ENCODE assay signal across 8 mouse cellular contexts in genomic region chr15:6564977-6565421, GRCm38 (mm10). TPM values are rescaled to one million over a fixed set of nuclear protein-coding genes. Genes with fewer than 3 reads are reported as not detected.
A peak's percentile ranks its signal among the peaks of the same experiment; 100 is the strongest.
DNase-seq lines count a peak whose midpoint lies in the region; ATAC-seq and TF ChIP-seq lines count a peak whose summit lies in the region.

No protein-coding gene starts in this region.

- DNase-seq in cerebellum, postnatal 36 days: peak; percentile 5 to 18
- peak; percentile 52 for DNase-seq in gastrocnemius, postnatal 10 days
- DNase-seq in midbrain, postnatal 0 days (ENCODE audit: low spot score): no peak

- no peaks in the 10 kb centered on the region for H3K9me3 ChIP-seq in hindbrain, embryonic 15.5 days
- 0 out of 2 replicates have a peak, but pooled peaks cover 3% of the 10 kb centered on the region for H3K9me3 ChIP-seq in liver, embryonic 12.5 days (replicated peaks)
- H3K9me3 ChIP-seq in midbrain, postnatal 0 days (ENCODE audit: low read length): no peaks in the 10 kb centered on the region

- H3K9ac ChIP-seq in hindbrain, embryonic 15.5 days: no peak overlapping the region
- H3K9ac ChIP-seq in liver, embryonic 12.5 days: no peak overlapping the region
- no peak overlapping the region for H3K9ac ChIP-seq in midbrain, postnatal 0 days (replicated peaks; ENCODE audit: low read length, poor library complexity, severe bottlenecking)

- 0 out of 2 replicates have a peak, but pooled peaks have one; percentile 59 for TF ChIP-seq POLR2A in bone marrow macrophage, adult 2 months (IDR thresholded peaks at IDR 0.05; ENCODE audit: borderline replicate concordance, low read depth, low read length)

- H3K27ac ChIP-seq in bone marrow macrophage, adult 2 months (ENCODE audit: insufficient read depth, low read depth, low read length): peak overlapping the region; percentile 98
- no peak overlapping the region for H3K27ac ChIP-seq in hindbrain, embryonic 15.5 days (replicated peaks)
- H3K27ac ChIP-seq in liver, embryonic 12.5 days: peak overlapping the region; percentile 7; the same call in 1 of the 2 replicates
- no peak overlapping the region for H3K27ac ChIP-seq in midbrain, postnatal 0 days (ENCODE audit: low read depth, low read length)

- no peak for TF ChIP-seq CTCF in bone marrow macrophage, adult 2 months (IDR thresholded peaks at IDR 0.05; ENCODE audit: low read depth, low read length)
- no peak for TF ChIP-seq CTCF in midbrain, postnatal 0 days (IDR thresholded peaks at IDR 0.05)

- peaks cover 56% of the 10 kb centered on the region for H3K4me1 ChIP-seq in bone marrow macrophage, adult 2 months (ENCODE audit: control insufficient read depth, insufficient read depth, low read length)
- no peaks in the 10 kb centered on the region for H3K4me1 ChIP-seq in hindbrain, embryonic 15.5 days (replicated peaks)
- peaks cover 27% of the 10 kb centered on the region for H3K4me1 ChIP-seq in liver, embryonic 12.5 days
- H3K4me1 ChIP-seq in midbrain, postnatal 0 days (ENCODE audit: insufficient read depth, low read length): no peaks in the 10 kb centered on the region

- no peaks in the 10 kb centered on the region for H3K27me3 ChIP-seq in hindbrain, embryonic 15.5 days
- H3K27me3 ChIP-seq in liver, embryonic 12.5 days (replicated peaks): no peaks in the 10 kb centered on the region
- H3K27me3 ChIP-seq in midbrain, postnatal 0 days (ENCODE audit: insufficient read depth, low read length): no peaks in the 10 kb centered on the region

- ATAC-seq in cerebellum, adult (ENCODE audit: insufficient number of reproducible peaks, low FRiP score, low TSS enrichment): no peak
- ATAC-seq in hindbrain, embryonic 15.5 days (ENCODE audit: low FRiP score, low read depth): peak; percentile 59; the same call in 1 of the 2 replicates
- ATAC-seq in liver, embryonic 12.5 days: peak; percentile 78
- no peak for ATAC-seq in midbrain, postnatal 0 days (ENCODE audit: low FRiP score)
- ATAC-seq in CD4-positive, CD25-positive, alpha-beta regulatory T cell, adult 4 months: no peak

- peak overlapping the region; percentile 48 for H3K4me2 ChIP-seq in hindbrain, embryonic 15.5 days
- H3K4me2 ChIP-seq in liver, embryonic 12.5 days: peak overlapping the region; percentile 46
- H3K4me2 ChIP-seq in midbrain, postnatal 0 days (ENCODE audit: low read depth, low read length, poor library complexity, severe bottlenecking): peak overlapping the region; percentile 39

- 24% methylated on average over 11 of the region's 11 CpGs for WGBS in hindbrain, embryonic 15.5 days
- 23% methylated on average over 11 of the region's 11 CpGs for WGBS in liver, embryonic 12.5 days (ENCODE audit: insufficient replicate concordance)
- 35% methylated on average over 11 of the region's 11 CpGs for WGBS in midbrain, postnatal 0 days

- peak overlapping the region; percentile 55 for H3K4me3 ChIP-seq in bone marrow macrophage, adult 2 months (ENCODE audit: insufficient read depth, low read length)
- peak overlapping the region; percentile 20; the same call in 1 of the 2 replicates for H3K4me3 ChIP-seq in hindbrain, embryonic 15.5 days
- 0 out of 2 replicates have a peak overlapping the region, but pooled peaks have one; percentile 7 for H3K4me3 ChIP-seq in liver, embryonic 12.5 days
- peak overlapping the region; percentile 6; the same call in 1 of the 2 replicates for H3K4me3 ChIP-seq in midbrain, postnatal 0 days (ENCODE audit: low read depth, low read length)

- H3K36me3 ChIP-seq in hindbrain, embryonic 15.5 days: no peaks in the 10 kb centered on the region
- H3K36me3 ChIP-seq in liver, embryonic 12.5 days: no peaks in the 10 kb centered on the region
- no peaks in the 10 kb centered on the region for H3K36me3 ChIP-seq in midbrain, postnatal 0 days (ENCODE audit: insufficient read depth, low read length)

RNA-seq across cellular contexts. Expression of gene Fyb, which starts 42.3 kb away (rescaled TPM):
- polyA plus RNA-seq in bone marrow macrophage, adult 2 months (2012; ENCODE audit: insufficient read depth, insufficient read length, missing spikeins): 1,205 and 1,358 TPM in 2 replicates
- 1 to 10 TPM; 3.7 to 4.3 TPM for total RNA-seq in gastrocnemius, postnatal 10 days (2021)
- 3.6 and 3.8 TPM in 2 replicates for polyA plus RNA-seq in hindbrain, embryonic 15.5 days (2015; fragmentation: Nextera tagmentation; extraction: Ambion mirVana)
- polyA plus RNA-seq in liver, embryonic 12.5 days (2016; fragmentation: Nextera tagmentation; extraction: Ambion mirVana): 32.2 and 36.7 TPM in 2 replicates
- 2.2 TPM in 1 of 2 replicates, not detected in the other for total RNA-seq in midbrain, postnatal 0 days (2014; rRNA removed)
- 1.5 and 3.6 TPM in 2 replicates for polyA plus RNA-seq in midbrain, postnatal 0 days (2015; fragmentation: Nextera tagmentation; extraction: Ambion mirVana)
- polyA plus RNA-seq in CD4-positive, CD25-positive, alpha-beta regulatory T cell, adult 4 months (2017; shearing (Covaris generic)): 100 to 1,000 TPM; 684 to 751 TPM

Comparison
In these comparisons a context has a peak if more than half of its experiments do, and no peak if none do; other contexts are left out.
1. ATAC-seq: peak in hindbrain, embryonic 15.5 days (single experiment) and liver, embryonic 12.5 days (single experiment); none in cerebellum, adult (single experiment), midbrain, postnatal 0 days (single experiment) and CD4-positive, CD25-positive, alpha-beta regulatory T cell, adult 4 months (single experiment).
2. H3K27ac ChIP-seq: peak in bone marrow macrophage, adult 2 months (single experiment) and liver, embryonic 12.5 days (single experiment); none in hindbrain, embryonic 15.5 days (single experiment) and midbrain, postnatal 0 days (single experiment).
3. RNA of gene Fyb, which starts 42.3 kb away (polyA plus RNA-seq): 1,205 to 1,358 TPM in bone marrow macrophage, adult 2 months and 684 to 751 TPM in CD4-positive, CD25-positive, alpha-beta regulatory T cell, adult 4 months; 32.2 to 36.7 TPM in liver, embryonic 12.5 days, 3.6 to 3.8 TPM in hindbrain, embryonic 15.5 days and 1.5 to 3.6 TPM in midbrain, postnatal 0 days; every median in the first group is over 10 times any median in the second.
4. Peak in every context shown above with its lines, with median percentiles within 50 percentile points of each other: H3K4me3 ChIP-seq and H3K4me2 ChIP-seq.